Mouse (Mus musculus) CH12.LX (cell line): ENCODE measurements at regions not wholly inside any gene's neighbourhood (a gene's known extent, or its start where the extent isn't known, plus 50 kb on each side); places are given as distances from the start of the nearest gene placed in this dataset.

ENCODE experiments used
- DNase-seq: peaks from one replicate; pipeline ENCODE4 v3.0.0-alpha.2; 2013; ENCODE audit errors: extremely low read depth
- H3K27ac ChIP-seq: 2 replicates; pipeline ENCODE4 v1.5.1; 2012; ENCODE audit warnings: low read depth, mild to moderate bottlenecking, control low read depth, moderate library complexity; ENCODE audit not compliant: insufficient read depth
- H3K27me3 ChIP-seq: replicated peaks from 2 replicates; pipeline ENCODE3; 2012; ENCODE audit warnings: inconsistent platforms
- H3K36me3 ChIP-seq, 2 experiments: replicated peaks in 1 of 2; 2 replicates each; pipeline versions ENCODE3 to v1.6.1; 2012; ENCODE audit warnings: inconsistent platforms in 1 of 2, low read length in 1 of 2, mild to moderate bottlenecking in 1 of 2, mixed read lengths in 1 of 2, moderate library complexity in 1 of 2; ENCODE audit not compliant: control insufficient read depth in 1 of 2, insufficient read depth in 1 of 2
- H3K4me1 ChIP-seq, 2 experiments: 2 replicates each; pipeline ENCODE4 v1.6.1; 2012; ENCODE audit warnings: inconsistent platforms in 1 of 2, moderate library complexity in 1 of 2; ENCODE audit not compliant: insufficient read depth in 2 of 2, control insufficient read depth in 1 of 2
- H3K4me2 ChIP-seq: 2 replicates; pipeline ENCODE4 v1.6.1; 2012; ENCODE audit warnings: low read depth, mild to moderate bottlenecking, control low read depth; ENCODE audit not compliant: poor library complexity, insufficient read depth, severe bottlenecking
- H3K4me3 ChIP-seq, 3 experiments: fragments of 150-350 bp in 1 of 3; sonication (generic) in 1 of 3; replicated peaks in 1 of 3; 2 replicates each; pipeline versions ENCODE3 to v1.5.1; 2011 to 2012; ENCODE audit warnings: low read depth in 2 of 3, low read length in 2 of 3, mild to moderate bottlenecking in 2 of 3, moderate library complexity in 2 of 3, control low read depth in 1 of 3, improper control_type of control experiment in 1 of 3, inconsistent platforms in 1 of 3, mixed read lengths in 1 of 3; ENCODE audit not compliant: poor library complexity in 1 of 3
- H3K79me2 ChIP-seq: replicated peaks from 2 replicates; pipeline ENCODE4 v1.6.1; 2012; ENCODE audit warnings: mild to moderate bottlenecking, moderate library complexity; ENCODE audit not compliant: control insufficient read depth, poor library complexity, insufficient read depth, severe bottlenecking; ENCODE audit errors: extremely low read depth
- H3K9ac ChIP-seq: 2 replicates; pipeline ENCODE4 v1.6.1; 2012; ENCODE audit warnings: low read depth, mild to moderate bottlenecking, control low read depth, moderate library complexity; ENCODE audit not compliant: insufficient read depth
- H3K9me3 ChIP-seq: replicated peaks from 2 replicates; pipeline ENCODE3; 2012; ENCODE audit warnings: low read length, inconsistent platforms, mixed read lengths
- BHLHE40 ChIP-seq: IDR thresholded peaks from 2 replicates; pipeline ENCODE4 v1.6.1; 2011; ENCODE audit warnings: mild to moderate bottlenecking, low read depth, low read length, improper control_type of control experiment
- CHD1 ChIP-seq: IDR thresholded peaks from 2 replicates; pipeline ENCODE4 v1.6.1; 2012; ENCODE audit warnings: low read depth, low read length, improper control_type of control experiment, inconsistent platforms
- E2F4 ChIP-seq: IDR thresholded peaks from 2 replicates; pipeline ENCODE4 v1.6.1; 2011; ENCODE audit warnings: low read depth, low read length, improper control_type of control experiment; ENCODE audit not compliant: insufficient replicate concordance
- ELF1 ChIP-seq: IDR thresholded peaks from 2 replicates; pipeline ENCODE4 v1.6.1; 2014; ENCODE audit warnings: low read depth, mild to moderate bottlenecking, inconsistent platforms, low read length, improper control_type of control experiment
- EP300 ChIP-seq: IDR thresholded peaks from 2 replicates; pipeline ENCODE4 v1.6.1; 2011; ENCODE audit warnings: low read length, improper control_type of control experiment
- ETS1 ChIP-seq: conservative IDR thresholded peaks from 2 replicates; pipeline ENCODE4 v1.6.1; 2012; ENCODE audit warnings: low read depth, mild to moderate bottlenecking, inconsistent platforms, low read length, improper control_type of control experiment, moderate library complexity
- GABPA ChIP-seq: IDR thresholded peaks from 2 replicates; pipeline ENCODE4 v1.6.1; 2012; ENCODE audit warnings: low read depth, low read length, improper control_type of control experiment, inconsistent platforms; ENCODE audit not compliant: insufficient replicate concordance
- HCFC1 ChIP-seq: IDR thresholded peaks from 2 replicates; pipeline ENCODE4 v1.6.1; 2012; ENCODE audit warnings: low read depth, mild to moderate bottlenecking, inconsistent platforms, low read length, improper control_type of control experiment
- JUN ChIP-seq: IDR thresholded peaks from 2 replicates; pipeline ENCODE4 v1.6.1; 2011; ENCODE audit warnings: low read depth, mild to moderate bottlenecking, low read length, improper control_type of control experiment, moderate library complexity; ENCODE audit not compliant: insufficient read depth
- JUND ChIP-seq: conservative IDR thresholded peaks from 2 replicates; pipeline ENCODE4 v1.6.1; 2011; ENCODE audit warnings: low read depth, low read length, improper control_type of control experiment
- KAT2A ChIP-seq: IDR thresholded peaks from 2 replicates; pipeline ENCODE4 v1.6.1; 2012; ENCODE audit warnings: low read length, improper control_type of control experiment, inconsistent platforms; ENCODE audit not compliant: insufficient replicate concordance
- MAZ ChIP-seq: IDR thresholded peaks from 2 replicates; pipeline ENCODE4 v1.6.1; 2012; ENCODE audit warnings: low read depth, mild to moderate bottlenecking, inconsistent platforms, low read length, improper control_type of control experiment, moderate library complexity
- MEF2A ChIP-seq: IDR thresholded peaks from 2 replicates; pipeline ENCODE4 v1.6.1; 2014; ENCODE audit warnings: low read depth, mild to moderate bottlenecking, inconsistent platforms, low read length, improper control_type of control experiment, borderline replicate concordance
- MXI1 ChIP-seq: IDR thresholded peaks from 2 replicates; pipeline ENCODE4 v1.6.1; 2011; ENCODE audit warnings: mild to moderate bottlenecking, low read depth, low read length, improper control_type of control experiment
- NRF1 ChIP-seq: IDR thresholded peaks from 2 replicates; pipeline ENCODE4 v1.6.1; 2014; ENCODE audit warnings: low read depth, mild to moderate bottlenecking, inconsistent platforms, low read length, improper control_type of control experiment, moderate library complexity
- POLR2A ChIP-seq: IDR thresholded peaks from 2 replicates; pipeline ENCODE4 v1.6.1; 2011; ENCODE audit warnings: low read depth, mild to moderate bottlenecking, improper control_type of control experiment, low read length
- POLR2AphosphoS2 ChIP-seq: IDR thresholded peaks from 2 replicates; pipeline ENCODE4 v1.6.1; 2011; ENCODE audit warnings: low read depth, low read length, improper control_type of control experiment
- RAD21 ChIP-seq: IDR thresholded peaks from 2 replicates; pipeline ENCODE4 v1.6.1; 2011; ENCODE audit warnings: low read depth, mild to moderate bottlenecking, low read length, improper control_type of control experiment, moderate library complexity
- RCOR1 ChIP-seq: conservative IDR thresholded peaks from 2 replicates; pipeline ENCODE4 v1.6.1; 2012; ENCODE audit warnings: low read depth, mild to moderate bottlenecking, inconsistent platforms, low read length, improper control_type of control experiment
- SIN3A ChIP-seq: IDR thresholded peaks from 2 replicates; pipeline ENCODE4 v1.6.1; 2012; ENCODE audit warnings: low read length, improper control_type of control experiment, inconsistent platforms
- SMC3 ChIP-seq: IDR thresholded peaks from 2 replicates; pipeline ENCODE4 v1.6.1; 2011; ENCODE audit warnings: low read depth, low read length, improper control_type of control experiment
- TBP ChIP-seq: conservative IDR thresholded peaks from 2 replicates; pipeline ENCODE4 v1.6.1; 2011; ENCODE audit warnings: low read depth, low read length, improper control_type of control experiment
- TCF12 ChIP-seq: IDR thresholded peaks from 2 replicates; pipeline ENCODE4 v1.6.1; 2014; ENCODE audit warnings: low read depth, mild to moderate bottlenecking, inconsistent platforms, low read length, improper control_type of control experiment
- UBTF ChIP-seq: IDR thresholded peaks from 2 replicates; pipeline ENCODE4 v1.6.1; 2012; ENCODE audit warnings: low read depth, mild to moderate bottlenecking, inconsistent platforms, low read length, improper control_type of control experiment, moderate library complexity
- USF1 ChIP-seq: IDR thresholded peaks from 2 replicates; pipeline ENCODE4 v1.6.1; 2014; ENCODE audit warnings: low read depth, mild to moderate bottlenecking, inconsistent platforms, low read length, improper control_type of control experiment
- USF2 ChIP-seq: conservative IDR thresholded peaks from 2 replicates; pipeline ENCODE4 v1.6.1; 2011; ENCODE audit warnings: low read depth, low read length, improper control_type of control experiment
- ZC3H11A ChIP-seq: IDR thresholded peaks from 2 replicates; pipeline ENCODE4 v1.6.1; 2012; ENCODE audit warnings: low read depth, mild to moderate bottlenecking, inconsistent platforms, low read length, improper control_type of control experiment
- ZKSCAN1 ChIP-seq: IDR thresholded peaks from 2 replicates; pipeline ENCODE4 v1.6.1; 2012; ENCODE audit warnings: low read depth, inconsistent platforms, low read length, improper control_type of control experiment, borderline replicate concordance
- ZMIZ1 ChIP-seq: IDR thresholded peaks from 2 replicates; pipeline ENCODE4 v1.6.1; 2012; ENCODE audit warnings: low read depth, mild to moderate bottlenecking, inconsistent platforms, low read length, improper control_type of control experiment
- ZNF384 ChIP-seq: IDR thresholded peaks from 2 replicates; pipeline ENCODE4 v1.6.1; 2012; ENCODE audit warnings: low read depth, low read length, improper control_type of control experiment, inconsistent platforms
- dilution Hi-C: fragments of 300-500 bp; cut with MboI; formaldehyde crosslinking; loops from 2 replicates; pipeline ENCODE4 v1.14.3; 2020; ENCODE audit warnings: low sequenced_read_pairs; ENCODE audit not compliant: extremely low pct_unique_long_range_greater_than_20kb, extremely low pct_ligation_motif_present
- in situ Hi-C: fragments of 300-500 bp; cut with MboI; formaldehyde crosslinking; loops from 3 replicates; pipeline ENCODE4 v1.14.3; 2019; ENCODE audit warnings: low sequenced_read_pairs, low pct_ligation_motif_present, low pct_unique_long_range_greater_than_20kb, mixed read lengths

DNA sequence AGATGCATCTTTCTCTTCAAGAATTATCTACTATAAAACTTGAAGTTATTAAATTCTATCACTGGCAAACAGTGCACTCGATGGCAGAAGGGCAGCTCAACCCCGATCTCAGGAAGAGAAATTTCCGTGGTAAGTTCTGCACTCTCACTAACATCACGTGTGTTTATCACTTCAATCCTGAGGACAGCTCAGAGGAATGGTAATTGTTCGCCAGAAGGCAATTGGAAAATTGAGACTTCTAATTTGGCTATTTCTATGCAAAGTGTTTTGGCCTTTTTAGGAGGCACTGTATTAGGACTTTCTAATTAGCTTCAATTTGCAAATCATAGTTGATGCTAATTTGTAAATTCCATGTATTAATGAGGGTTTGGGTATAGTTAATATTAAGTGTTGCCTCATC, 977.3 kb downstream of the Defb40 start:
- H3K27ac ChIP-seq = no peak overlapping the region
- no peak for DNase-seq
- H3K4me1 ChIP-seq = no peaks in the 10 kb centered on the region
- H3K9me3 ChIP-seq = peaks cover 28% of the 10 kb centered on the region
- dilution Hi-C loops (no loop called here), in situ Hi-C loops (no loop called here)
- H3K4me2 ChIP-seq = no peak overlapping the region
- no peaks in the 10 kb centered on the region for H3K79me2 ChIP-seq
- no peak overlapping the region for H3K9ac ChIP-seq
- TF ChIP-seq POLR2AphosphoS2 = no peak
- no peak for TF ChIP-seq UBTF
- no peak for TF ChIP-seq RCOR1
- no peak for TF ChIP-seq POLR2A
- no peak for TF ChIP-seq SIN3A
- no peak for TF ChIP-seq ZNF384
- TF ChIP-seq NRF1 = no peak
- TF ChIP-seq JUND = no peak
- no peak for TF ChIP-seq TCF12
- TF ChIP-seq CHD1 = no peak
- no peak for TF ChIP-seq KAT2A
- no peak for TF ChIP-seq ELF1
- TF ChIP-seq GABPA = no peak
- no peak for TF ChIP-seq ETS1
- TF ChIP-seq E2F4 = no peak
- no peak for TF ChIP-seq TBP
- no peak for TF ChIP-seq MAZ
- TF ChIP-seq HCFC1 = no peak
- no peak for TF ChIP-seq USF1
- TF ChIP-seq USF2 = no peak
- H3K27me3 ChIP-seq = no peaks in the 10 kb centered on the region
- no peaks in the 10 kb centered on the region for H3K36me3 ChIP-seq
- no peak overlapping the region for H3K4me3 ChIP-seq

DNA sequence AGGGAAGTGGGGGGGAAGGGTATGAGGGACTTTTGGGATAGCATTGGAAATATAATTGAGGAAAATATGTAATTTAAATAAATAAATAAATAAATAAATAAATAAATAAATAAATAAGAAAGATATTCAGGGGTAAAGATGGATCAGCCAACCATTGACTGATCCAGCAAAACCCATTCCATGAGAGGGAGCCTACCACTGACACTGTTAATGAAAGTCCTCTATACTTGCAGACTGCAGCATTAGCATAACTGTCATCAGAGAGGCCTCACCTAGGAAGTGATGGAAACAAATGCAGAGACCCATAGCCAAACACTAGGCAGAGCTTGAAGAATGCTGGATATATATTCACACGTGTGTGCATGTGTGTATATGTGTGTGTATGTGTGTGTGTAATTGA, 993.3 kb downstream of the Defb40 start:
- H3K9me3 ChIP-seq = peaks cover 20% of the 10 kb centered on the region
- no peak for DNase-seq
- H3K9ac ChIP-seq = no peak overlapping the region
- no peaks in the 10 kb centered on the region for H3K79me2 ChIP-seq
- H3K4me2 ChIP-seq = no peak overlapping the region
- TF ChIP-seq POLR2AphosphoS2 (no peak), BHLHE40 (no peak), KAT2A (no peak), EP300 (no peak), JUN (no peak), TBP (no peak), ZKSCAN1 (no peak), SMC3 (no peak), ETS1 (no peak), RCOR1 (no peak), ZMIZ1 (no peak), CHD1 (no peak), MEF2A (no peak), MXI1 (no peak), RAD21 (no peak), ZC3H11A (no peak)
- H3K36me3 ChIP-seq = no peaks in the 10 kb centered on the region
- H3K4me3 ChIP-seq = no peak overlapping the region
- in situ Hi-C loops = no loop called here
- dilution Hi-C loops = no loop called here
- no peak overlapping the region for H3K27ac ChIP-seq
- H3K27me3 ChIP-seq = no peaks in the 10 kb centered on the region
- no peaks in the 10 kb centered on the region for H3K4me1 ChIP-seq
